Mouse (Mus musculus): ENCODE results near the gene Snrpf.

The Snrpf gene

DNA sequence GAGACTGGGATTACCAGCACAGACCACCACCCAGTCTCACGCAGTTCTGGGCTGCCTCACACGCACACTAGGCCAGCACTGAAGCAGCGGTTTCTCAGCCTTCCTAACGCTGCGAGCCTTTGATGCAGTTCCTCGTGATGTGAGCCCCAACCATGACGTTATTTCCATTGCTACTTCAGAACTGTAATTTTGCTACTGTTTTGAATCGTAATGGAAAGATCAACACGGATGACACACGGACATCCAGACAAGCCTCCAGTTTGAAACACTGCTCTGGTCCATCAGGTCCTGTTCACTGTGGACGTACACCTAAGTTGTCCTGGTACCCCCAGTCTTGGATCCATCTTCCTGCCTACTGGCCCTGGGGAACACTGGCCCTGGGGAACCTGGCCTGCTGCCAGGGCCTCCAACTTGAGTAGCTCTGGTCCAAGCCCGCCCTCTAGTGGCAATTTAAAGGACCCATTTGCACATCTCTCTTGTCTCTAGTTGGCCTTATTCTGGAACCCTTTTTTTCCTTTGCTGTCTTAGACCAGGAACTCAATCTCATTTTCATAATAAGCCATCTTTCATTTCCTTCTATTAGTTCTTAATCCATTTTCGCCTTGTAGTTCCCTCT lies 12.1 kb downstream of the Snrpf start:
- in situ Hi-C loops (cut with MseI, MboI): loop anchor here in 1 of 2 experiments (5.0 kb wide), 1 partner anchor 90 kb away; the partner anchor contains the start of gene Hal

DNA sequence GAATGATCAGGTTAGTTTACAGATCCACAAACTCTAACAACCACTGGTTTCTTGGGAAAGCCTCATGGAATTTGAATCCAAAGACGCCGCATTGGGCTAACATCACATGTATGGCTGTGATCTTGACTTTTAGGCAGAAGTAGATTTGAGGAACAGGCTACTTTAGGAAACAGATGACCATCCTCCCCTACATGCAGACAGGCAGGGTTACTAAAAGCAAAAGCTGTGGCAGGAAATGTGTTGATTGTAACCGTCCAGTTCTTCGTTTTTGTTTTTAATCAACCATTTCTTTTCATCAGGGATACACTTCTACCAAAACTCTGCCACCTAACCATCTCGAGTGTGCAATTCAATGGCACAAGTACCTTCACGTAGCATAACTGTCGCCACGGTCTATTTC lies 13.5 kb downstream of the Snrpf start:
- in situ Hi-C loops (cut with MseI, MboI): loop anchor here in 1 of 2 experiments (5.0 kb wide), 1 partner anchor 89 kb away; the partner anchor contains the start of gene Hal

DNA sequence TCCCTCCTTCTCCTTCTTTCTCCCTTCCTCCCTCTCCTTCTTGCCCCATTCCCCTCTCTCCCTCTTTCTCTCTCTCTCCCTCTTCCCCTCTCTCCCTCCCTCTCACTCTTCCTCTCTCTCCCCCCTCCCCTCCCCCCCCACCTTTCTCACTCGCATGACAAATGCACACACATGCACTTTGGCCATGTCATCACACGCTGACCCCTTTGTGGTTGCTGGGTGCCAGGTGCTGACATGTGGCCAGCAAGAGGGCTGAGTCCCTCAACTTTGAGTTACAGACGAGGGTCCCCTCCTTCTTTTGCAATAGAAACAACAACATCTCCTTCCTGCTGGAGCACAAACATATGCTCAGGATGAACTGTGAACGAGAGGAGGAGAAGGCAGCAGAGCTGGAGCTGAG lies 14.5 kb downstream of the Snrpf start:
- in situ Hi-C loops (cut with MseI, MboI): loop anchor here (5.0 to 25.0 kb wide), 3 partner anchors 88 to 513 kb away; partner anchors contain the start of gene Hal (in 1 of the 2)

DNA sequence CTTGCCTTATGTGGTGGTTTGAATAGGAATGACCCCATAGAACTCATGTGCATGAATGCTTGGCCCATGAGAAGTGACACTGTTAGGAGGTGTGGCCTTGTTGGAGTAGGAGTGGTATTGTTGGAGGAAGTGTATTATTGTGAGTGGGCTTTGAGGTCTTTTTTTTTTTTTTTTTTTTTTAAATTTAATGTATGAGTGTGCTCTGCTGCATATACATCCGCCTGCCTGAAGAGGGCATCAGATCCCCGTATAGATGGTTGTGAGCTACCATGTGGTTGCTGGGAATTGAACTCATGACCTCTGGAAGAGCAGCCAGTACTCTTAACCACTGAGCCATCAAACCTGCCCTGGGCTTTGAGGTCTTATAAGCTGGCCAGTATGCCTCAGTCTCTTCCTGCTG lies 17.3 kb downstream of the Snrpf start:
- in situ Hi-C loops (cut with MseI, MboI): loop anchor here (5.0 to 25.0 kb wide), 2 partner anchors 145 to 510 kb away; no protein-coding TSS in a partner anchor

DNA sequence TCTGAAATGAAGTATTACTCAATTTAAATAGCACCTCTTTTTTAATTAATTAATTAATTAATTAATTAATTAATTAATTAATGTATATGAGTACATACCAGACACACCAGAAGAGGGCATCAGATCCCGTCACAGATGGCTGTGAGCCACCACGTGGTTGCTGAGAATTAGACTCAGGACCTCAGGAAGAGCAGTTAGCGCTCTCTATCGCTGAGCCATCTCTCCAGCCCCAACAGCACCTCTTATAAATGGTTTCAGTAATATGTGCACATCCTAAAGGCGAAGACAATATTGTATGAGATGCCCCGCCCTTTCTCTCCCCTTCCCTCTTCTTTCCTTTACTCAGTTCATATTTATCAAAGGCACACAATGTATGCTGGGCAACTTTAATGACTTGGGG lies 20.8 kb downstream of the Snrpf start:
- in situ Hi-C loops (cut with MseI, MboI): loop anchor here (25.0 kb wide), 1 partner anchor 506 kb away; no protein-coding TSS in a partner anchor

DNA sequence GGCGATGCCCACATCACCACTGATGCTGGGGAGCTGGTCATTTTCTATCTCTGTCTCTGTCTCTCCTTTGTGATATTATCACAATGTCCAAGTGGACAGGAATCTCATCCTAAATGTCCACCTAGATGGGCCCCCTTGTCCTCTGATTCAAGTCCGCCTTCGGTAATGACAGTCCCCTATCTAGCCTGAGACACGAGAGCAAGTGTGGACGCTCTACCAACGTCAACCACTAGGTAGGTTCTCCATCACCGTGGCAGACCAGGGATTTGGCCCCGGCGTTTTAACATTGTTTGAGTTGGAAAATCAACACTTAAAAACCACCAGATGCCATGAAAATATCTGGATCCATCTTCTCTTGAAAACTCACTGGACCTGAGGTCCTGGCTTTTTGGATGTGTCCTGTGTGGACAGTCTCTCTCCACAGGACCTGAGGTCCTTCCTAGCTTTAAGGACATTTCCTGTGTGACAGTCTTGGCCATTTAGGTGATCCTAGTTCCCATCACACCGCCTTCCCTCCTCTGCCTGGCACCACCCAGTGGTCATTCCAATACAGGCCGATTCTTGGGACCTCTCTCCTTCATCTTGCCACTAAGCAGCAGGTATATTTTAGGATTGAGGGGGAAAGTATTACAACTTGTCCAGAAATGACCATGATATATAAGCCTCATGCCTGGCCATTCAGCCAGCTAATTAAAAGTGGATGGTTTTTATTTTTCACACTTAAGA lies 21.5 kb downstream of the Snrpf start:
- in situ Hi-C loops (cut with MseI, MboI): loop anchor here (25.0 kb wide), 1 partner anchor 506 kb away; no protein-coding TSS in a partner anchor

DNA sequence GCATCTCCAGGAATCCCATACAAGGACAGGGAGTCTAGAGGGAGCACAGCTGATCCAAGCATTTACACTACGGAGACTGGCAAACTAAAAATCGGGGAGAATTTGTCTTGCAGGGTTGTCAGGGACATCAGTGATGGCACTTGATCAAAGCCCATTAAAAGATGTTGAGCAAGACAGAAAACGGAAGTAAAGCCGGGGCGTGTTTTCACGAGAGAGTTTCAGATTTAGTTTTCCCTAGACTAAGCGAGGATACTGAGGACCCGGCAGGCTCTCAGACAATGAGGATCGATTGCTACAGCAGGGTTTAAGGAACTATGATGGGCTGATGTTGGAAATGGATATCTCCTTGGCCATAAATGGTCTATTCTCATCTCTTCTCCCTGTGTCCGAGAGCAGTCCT lies 22.4 kb downstream of the Snrpf start:
- in situ Hi-C loops (cut with MseI, MboI): loop anchor here (25.0 kb wide), 1 partner anchor 505 kb away; no protein-coding TSS in a partner anchor

DNA sequence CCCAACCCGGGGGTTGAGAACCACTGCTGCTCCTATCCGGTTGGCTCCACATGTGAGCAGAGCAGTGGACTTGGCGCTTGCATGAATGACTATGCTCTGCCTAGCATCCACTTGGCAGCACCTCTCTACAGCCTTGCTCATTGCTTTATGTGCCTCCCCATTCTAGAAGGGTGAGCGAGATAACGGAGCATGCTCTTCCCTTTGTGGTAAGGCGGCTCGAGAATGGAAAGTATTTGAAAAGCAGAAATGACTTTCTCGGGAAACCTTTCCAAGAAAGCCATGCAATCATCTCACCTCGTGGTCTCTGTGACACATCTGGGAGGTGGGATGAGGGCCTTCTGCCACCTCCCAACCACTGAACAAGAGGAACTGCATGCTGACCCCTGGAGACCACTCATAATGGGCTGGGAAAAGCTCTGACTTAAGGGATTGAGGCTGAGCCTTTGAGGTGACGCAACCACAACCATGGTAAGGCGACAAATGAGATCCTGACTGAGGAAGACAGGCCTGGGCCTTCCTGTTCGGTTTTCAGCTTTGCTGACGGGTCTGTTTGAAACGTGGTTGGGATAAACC lies 24.9 kb downstream of the Snrpf start:
- in situ Hi-C loops (cut with MseI, MboI): loop anchor here (25.0 kb wide), 1 partner anchor 502 kb away; no protein-coding TSS in a partner anchor

DNA sequence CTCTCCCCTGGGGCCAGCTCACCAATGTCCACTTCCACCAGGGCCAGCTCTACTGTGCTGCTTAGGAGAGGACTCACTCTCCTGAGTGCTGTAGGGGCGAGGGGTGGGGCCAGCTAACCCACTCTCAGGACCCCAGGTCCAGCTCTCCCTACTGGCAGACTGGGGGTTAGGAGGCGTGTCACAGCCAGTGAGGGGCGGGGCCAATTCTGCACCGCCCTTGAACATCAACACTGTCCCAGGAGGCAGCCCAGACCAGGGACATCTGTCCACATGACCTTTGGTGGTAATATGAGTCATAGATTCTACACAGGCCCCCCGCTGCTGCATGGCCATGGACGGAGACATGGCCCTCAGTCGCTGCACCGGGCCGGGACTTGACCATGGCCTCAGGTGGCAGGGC lies 29.7 kb downstream of the Snrpf start:
- in situ Hi-C loops (cut with MseI, MboI): loop anchor here (25.0 kb wide), 1 partner anchor 497 kb away; no protein-coding TSS in a partner anchor

DNA sequence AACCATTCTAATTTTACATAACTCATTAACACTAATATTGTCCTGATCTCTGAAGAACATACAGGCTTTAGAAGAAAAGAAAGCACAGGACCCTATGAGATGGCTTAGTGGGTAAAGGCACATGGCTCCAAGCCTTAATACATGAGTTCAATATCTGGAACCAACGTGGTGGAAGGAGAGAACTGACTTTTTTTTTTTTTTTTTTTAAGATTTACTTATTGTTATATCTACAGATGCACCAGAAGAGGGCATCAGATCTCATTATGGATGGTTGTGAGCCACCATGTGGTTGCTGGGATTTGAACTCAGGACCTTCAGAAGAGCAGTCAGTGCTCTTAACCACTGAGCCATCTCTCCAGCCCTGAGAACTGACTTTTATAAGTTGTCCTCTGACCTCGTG lies 31.5 kb downstream of the Snrpf start:
- in situ Hi-C loops (cut with MseI, MboI): loop anchor here (25.0 kb wide), 1 partner anchor 496 kb away; no protein-coding TSS in a partner anchor

DNA sequence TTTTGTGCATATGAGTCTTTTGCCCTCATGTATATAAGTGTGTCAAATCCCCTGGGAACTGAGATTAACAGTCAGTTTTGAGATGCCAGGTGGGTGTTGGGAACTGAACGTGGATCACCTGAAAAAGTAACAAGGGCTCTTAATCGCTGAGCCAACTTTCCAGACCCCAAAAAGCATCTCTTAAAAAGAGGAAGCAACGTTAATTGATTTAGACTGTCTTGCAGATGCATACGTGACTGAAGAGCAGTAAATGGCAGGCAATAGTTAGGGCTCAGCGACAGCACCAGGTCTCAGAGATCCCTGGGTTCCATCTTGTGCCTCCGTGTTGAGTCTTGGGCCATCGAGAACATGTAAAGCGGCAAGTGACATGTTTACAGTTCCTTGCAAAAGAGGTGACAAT lies 36.9 kb downstream of the Snrpf start:
- in situ Hi-C loops (cut with MseI, MboI): loop anchor here (25.0 kb wide), 1 partner anchor 490 kb away; no protein-coding TSS in a partner anchor

DNA sequence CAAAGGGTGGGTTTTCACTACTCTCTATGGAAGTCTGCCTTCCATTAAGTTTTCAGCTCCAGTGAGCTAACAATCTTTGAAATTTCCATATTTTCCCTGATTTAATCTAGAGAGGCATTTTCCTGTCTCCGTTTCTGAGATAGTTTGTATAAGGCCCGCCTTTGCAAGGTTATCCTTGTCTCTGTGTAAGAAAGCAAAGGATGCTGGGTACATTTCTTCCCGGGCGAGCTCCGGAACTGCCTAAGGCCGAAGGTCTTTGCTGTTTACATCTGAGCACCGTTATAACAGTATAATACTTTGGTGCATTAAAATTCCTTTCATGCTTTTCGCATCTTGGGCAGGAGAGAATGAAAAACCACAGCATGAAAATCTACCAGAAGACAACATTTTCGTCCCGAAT lies 39.7 kb downstream of the Snrpf start:
- in situ Hi-C loops (cut with MseI, MboI): loop anchor here (5.0 to 25.0 kb wide), 2 partner anchors 63 to 488 kb away; partner anchors contain the start of gene Hal (in 1 of the 2)

DNA sequence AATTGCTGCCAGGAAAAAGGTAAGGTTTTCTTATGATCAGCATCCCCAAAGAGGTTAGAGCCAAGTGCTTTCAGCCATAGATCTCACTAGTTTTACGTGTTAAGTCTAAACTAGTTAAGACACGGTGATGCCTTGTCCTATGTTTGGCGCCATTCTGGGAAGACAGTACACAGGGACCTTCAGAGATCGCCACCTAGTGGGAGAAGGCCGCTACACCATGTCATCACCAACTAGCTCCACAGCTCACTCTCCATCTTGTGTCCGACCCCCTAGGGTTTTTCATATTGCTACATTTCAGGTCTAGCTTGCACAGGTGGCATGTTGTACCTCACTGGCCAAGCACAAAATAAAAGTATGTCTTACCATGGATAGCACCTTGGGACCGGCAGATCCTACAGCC lies 40.5 kb downstream of the Snrpf start:
- in situ Hi-C loops (cut with MseI, MboI): loop anchor here in 1 of 2 experiments (5.0 kb wide), 1 partner anchor 62 kb away; the partner anchor contains the start of gene Hal

DNA sequence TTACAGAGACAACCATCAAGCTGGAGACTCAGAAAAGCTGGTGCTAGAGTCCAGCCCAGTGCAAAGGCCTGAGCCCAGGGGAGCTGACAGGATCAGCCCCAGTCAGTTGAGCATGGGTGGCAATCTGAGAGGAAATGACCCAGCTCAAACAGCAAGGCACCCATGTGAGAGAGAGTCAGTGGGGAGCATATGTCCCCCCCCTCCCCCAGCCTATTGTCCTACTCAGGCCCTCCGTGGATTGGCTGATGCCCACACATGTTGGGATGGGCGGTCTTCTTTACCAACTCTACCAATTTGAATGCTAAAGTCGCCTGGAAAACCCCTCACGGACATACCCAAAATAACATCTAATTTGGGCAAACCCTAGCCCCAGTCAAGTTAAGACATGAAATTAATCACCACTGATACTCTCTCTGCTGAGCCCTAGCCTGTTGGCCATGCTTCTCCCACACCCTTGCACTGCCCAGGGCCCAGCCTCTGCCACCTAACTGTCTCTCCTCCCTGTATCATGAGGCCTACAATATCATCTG lies 41.7 kb downstream of the Snrpf start:
- in situ Hi-C loops (cut with MseI, MboI): loop anchor here in 1 of 2 experiments (5.0 kb wide), 1 partner anchor 61 kb away; the partner anchor contains the start of gene Hal

DNA sequence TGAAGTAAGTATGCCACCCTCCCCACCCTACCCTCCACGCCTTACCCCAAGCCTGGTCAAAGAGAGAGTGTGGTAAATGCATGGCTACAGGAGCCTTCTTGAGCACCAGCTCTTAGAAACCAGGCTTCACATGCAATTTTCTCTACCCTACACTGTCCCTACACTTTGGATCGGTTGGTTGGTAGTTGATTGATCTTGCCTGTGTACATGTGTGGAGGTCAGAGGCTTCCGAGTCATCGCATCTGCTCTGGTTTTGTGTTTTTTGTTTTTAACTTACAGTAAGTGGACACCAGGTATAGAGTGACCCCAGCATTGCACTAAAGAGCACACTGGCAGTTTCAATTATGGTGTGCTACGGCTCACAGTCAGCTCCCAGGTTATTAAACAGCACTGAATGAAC lies 45.3 kb downstream of the Snrpf start:
- in situ Hi-C loops (cut with MseI, MboI): no loop called here

DNA sequence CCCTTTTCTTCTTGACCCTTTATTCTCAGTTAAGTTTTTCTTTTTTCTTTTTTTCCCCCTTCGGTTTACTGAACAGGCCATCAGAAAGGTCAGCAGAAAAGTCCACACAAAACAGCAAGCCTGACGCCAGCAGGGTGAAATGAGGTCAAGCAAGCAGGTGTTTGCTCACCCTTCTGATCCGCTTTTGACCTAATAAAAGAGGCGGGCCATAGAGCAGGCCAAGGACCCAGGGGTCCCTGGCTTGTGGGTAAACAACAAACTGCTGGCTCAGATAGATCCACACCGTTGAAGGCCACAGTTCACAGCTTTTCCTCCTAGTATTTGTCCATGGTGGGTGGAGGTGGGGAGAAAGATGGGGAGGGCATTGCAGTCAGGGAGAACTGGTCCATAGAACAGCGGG lies 46.3 kb downstream of the Snrpf start:
- in situ Hi-C loops (cut with MseI, MboI): no loop called here

DNA sequence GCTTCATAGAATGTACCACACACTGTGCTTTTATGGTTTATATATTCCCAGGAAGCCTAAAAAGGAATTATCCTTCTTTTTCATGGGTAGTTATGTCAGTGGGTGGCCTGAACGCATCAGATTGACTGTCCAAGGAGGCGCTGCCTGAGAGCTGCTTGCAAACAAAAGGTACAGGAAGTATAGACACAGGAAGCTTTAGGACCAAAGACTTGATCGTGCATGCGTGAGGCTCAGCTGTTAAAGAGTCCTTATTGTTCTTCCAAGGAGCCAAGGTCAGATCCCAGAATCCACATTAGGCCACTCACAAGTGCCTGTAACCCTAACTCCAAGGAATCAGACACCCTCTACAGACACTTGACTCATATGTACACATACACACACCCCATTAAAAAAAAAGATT lies 47.1 kb downstream of the Snrpf start:
- in situ Hi-C loops (cut with MseI, MboI): no loop called here

DNA sequence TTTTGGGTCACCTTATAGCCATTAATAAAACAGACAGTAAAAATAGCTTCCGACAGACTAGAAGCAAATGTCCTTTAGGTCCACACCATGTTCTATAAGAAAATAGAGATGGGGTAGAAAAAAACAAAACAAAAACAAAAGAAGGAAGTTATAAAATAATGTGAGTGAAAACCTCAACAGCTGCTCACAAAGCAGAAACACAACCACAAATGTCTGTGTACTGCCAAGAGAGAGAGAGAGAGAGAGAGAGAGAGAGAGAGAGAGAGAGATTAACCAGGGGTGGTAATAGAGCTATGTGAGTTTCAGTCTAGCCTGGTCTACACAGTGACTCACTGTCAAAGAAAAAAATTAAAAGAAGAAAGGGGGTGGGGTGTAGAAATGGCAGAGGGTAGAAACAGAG lies 47.9 kb downstream of the Snrpf start:
- in situ Hi-C loops (cut with MseI, MboI): no loop called here

DNA sequence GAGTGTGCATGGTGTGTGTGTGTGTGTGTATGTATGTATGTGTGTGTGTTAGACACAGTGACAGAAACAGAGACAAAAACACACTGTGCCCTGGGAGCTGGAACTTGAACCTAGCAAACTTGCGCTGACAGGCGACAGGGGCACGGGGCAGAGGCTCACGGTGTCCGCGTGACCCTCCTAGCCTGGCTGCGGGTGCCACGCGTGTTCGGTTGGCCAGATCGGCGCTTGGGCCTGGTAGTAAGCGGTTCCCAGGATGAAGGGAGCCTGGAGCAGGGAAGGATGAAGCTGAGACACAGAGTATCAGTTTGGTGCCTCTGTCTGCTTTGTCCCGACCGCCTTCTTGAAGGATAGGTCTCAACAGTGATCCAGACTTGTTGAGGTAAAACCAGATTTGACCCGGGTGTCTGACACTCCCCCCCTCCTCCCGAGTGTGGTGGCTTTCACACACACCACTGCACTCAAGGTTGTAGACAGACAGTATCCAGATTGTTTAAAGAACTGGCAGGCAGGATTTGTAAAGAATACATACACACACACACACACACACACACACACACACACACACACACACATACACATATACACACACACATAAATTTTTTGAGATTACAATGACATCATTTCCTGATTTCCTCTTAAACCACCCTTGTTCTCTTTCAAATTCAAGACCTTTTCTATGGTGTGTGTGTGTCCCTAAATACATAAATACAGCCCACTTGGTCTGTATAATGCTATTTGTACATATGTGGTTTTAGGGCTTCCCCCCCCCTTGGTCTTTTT lies 48.9 kb downstream of the Snrpf start, which contains the start of gene Ccdc38:
Ccdc38 (plus strand) TSS at position 202 of the 780 bp plus-strand sequence.
- in situ Hi-C loops (cut with MseI, MboI): no loop called here

DNA sequence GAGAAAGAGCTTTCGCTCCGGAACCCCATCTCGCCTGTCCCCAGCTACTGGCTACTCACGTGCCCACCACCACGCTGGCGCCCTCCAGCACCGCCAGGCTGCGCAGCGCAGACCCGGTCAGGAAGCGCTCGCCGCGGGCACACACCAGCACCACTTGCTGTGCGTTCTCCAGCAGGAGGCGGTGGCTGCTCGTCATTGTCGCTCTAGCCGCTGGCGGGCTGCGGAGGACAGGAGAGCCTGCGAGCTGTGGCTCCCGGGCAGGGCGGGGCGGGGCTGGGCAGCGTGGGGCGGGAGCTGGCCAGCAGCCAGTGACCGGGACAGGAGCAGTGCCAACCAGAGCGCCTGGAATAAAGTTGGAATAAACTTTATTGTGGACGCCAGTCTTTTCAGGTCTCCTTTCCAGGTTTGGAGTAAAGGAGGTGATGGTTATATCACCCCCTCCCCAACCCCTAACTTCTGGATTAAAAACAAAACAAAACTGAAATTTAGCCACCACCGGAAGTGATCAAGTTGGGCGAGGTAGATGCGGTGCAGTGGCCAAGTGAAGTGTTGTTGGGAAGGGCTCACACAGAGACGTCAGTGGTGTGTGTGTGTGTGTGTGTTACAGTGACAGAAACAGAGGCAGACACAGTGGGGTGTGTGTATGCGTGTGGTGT lies 49.6 kb downstream of the Snrpf start, which contains the start of gene Amdhd1:
Amdhd1 (minus strand) TSS at position 259 of the 656 bp plus-strand sequence.
- in situ Hi-C loops (cut with MseI, MboI): no loop called here

Data from mouse trophoblast stem cell (cell line).